8 mouse cellular contexts compared by ENCODE assay signal in the genomic region with DNA sequence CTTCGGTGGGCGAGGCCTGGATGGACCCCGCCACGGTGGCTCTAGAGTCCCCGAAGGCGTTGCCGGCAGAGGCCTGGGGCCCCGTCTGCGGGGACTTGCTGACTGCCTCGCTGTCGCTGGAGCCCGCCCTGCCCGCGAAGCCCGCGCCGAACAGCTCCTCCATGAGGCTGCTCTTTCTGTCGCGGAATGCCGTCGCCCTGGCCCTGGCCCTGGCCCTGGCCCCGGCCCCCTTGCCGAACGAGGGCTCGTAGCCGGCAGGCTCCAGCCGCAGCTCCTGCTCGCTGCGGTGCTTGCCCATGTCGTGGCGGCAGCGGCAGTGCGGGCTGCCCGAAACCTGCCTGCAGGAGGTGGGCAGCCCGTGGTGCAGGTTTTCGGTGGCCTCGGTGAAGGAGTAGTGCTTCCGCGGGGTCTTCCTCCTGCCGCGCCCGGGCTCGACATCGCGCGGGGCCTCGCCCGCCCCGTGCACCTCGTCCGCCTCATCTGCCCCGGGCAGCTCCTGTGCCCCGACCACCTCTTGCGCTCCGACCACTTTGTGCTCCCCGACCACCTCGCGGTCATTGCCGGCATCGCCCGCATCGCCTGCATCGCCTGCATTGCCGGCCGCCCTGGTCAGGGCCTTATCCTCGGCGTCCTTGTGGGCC. TPM values are rescaled to one million over a fixed set of nuclear protein-coding genes. Genes with fewer than 3 reads are reported as not detected.
DNase-seq lines count a peak whose midpoint lies in the region; ATAC-seq and TF ChIP-seq lines count a peak whose summit lies in the region.

No protein-coding gene starts in this region.

- peak in 1 of 2 experiments; percentile 51 for DNase-seq in layer of hippocampus, adult 2 months (ENCODE audit: low spot score in 2 of 2)
- no peak for DNase-seq in layer of hippocampus, adult 8-10 months (ENCODE audit: low spot score in 2 of 2)
- peak; percentile 93 for DNase-seq in embryo, embryonic 10 days (ENCODE audit: low spot score)
- DNase-seq in intestine, embryonic 14.5 days (ENCODE audit: low spot score), result peak; percentile 88
- DNase-seq in liver, embryonic 11.5 days (ENCODE audit: low spot score), result peak; percentile 76
- peak; percentile 68 for DNase-seq in midbrain, postnatal 0 days (ENCODE audit: low spot score)

- no peaks in the 10 kb centered on the region for H3K27me3 ChIP-seq in intestine, embryonic 14.5 days (replicated peaks; ENCODE audit: control insufficient read depth, insufficient read depth, low read length)
- H3K27me3 ChIP-seq in liver, embryonic 11.5 days (replicated peaks; ENCODE audit: control insufficient read depth, insufficient read depth, low read length), result no peaks in the 10 kb centered on the region
- H3K27me3 ChIP-seq in midbrain, postnatal 0 days (ENCODE audit: insufficient read depth, low read length), result no peaks in the 10 kb centered on the region
- no peaks in the 10 kb centered on the region for H3K27me3 ChIP-seq in stomach, embryonic 15.5 days (replicated peaks)

- H3K4me3 ChIP-seq in layer of hippocampus, adult 2 months, result peak overlapping the region; percentile 64
- peak overlapping the region; percentile 56 for H3K4me3 ChIP-seq in intestine, embryonic 14.5 days (ENCODE audit: low read depth, low read length)
- H3K4me3 ChIP-seq in liver, embryonic 11.5 days (ENCODE audit: low read depth, low read length), result peak overlapping the region; percentile 64
- H3K4me3 ChIP-seq in midbrain, postnatal 0 days (ENCODE audit: low read depth, low read length), result peak overlapping the region; percentile 42
- peak overlapping the region; percentile 50 for H3K4me3 ChIP-seq in stomach, embryonic 15.5 days (replicated peaks)

- peak; percentile 63 for TF ChIP-seq CTCF in layer of hippocampus, adult 2 months (conservative IDR thresholded peaks at IDR 0.05)
- peak; percentile 62 for TF ChIP-seq CTCF in midbrain, postnatal 0 days (IDR thresholded peaks at IDR 0.05)

- WGBS in intestine, embryonic 14.5 days, result 1% methylated on average over 67 of the region's 67 CpGs
- WGBS in liver, embryonic 11.5 days, result under 1% methylated on average over 67 of the region's 67 CpGs
- WGBS in midbrain, postnatal 0 days, result 3% methylated on average over 67 of the region's 67 CpGs
- WGBS in stomach, embryonic 15.5 days, result under 1% methylated on average over 62 of the region's 67 CpGs

- H3K4me2 ChIP-seq in intestine, embryonic 14.5 days (ENCODE audit: low read length), result peak overlapping the region; percentile 98
- peak overlapping the region; percentile 99 for H3K4me2 ChIP-seq in liver, embryonic 11.5 days
- peak overlapping the region; percentile 87 for H3K4me2 ChIP-seq in midbrain, postnatal 0 days (ENCODE audit: low read depth, low read length, poor library complexity, severe bottlenecking)
- H3K4me2 ChIP-seq in stomach, embryonic 15.5 days, result peak overlapping the region; percentile 88

- H3K9me3 ChIP-seq in intestine, embryonic 14.5 days (ENCODE audit: control insufficient read depth, low read length), result no peaks in the 10 kb centered on the region
- H3K9me3 ChIP-seq in liver, embryonic 11.5 days (ENCODE audit: control insufficient read depth, low read length), result no peaks in the 10 kb centered on the region
- no peaks in the 10 kb centered on the region for H3K9me3 ChIP-seq in midbrain, postnatal 0 days (ENCODE audit: low read length)
- H3K9me3 ChIP-seq in stomach, embryonic 15.5 days, result no peaks in the 10 kb centered on the region

- H3K27ac ChIP-seq in layer of hippocampus, adult 2 months, result peak overlapping the region; percentile 72
- H3K27ac ChIP-seq in intestine, embryonic 14.5 days (ENCODE audit: low read depth), result peak overlapping the region; percentile 69
- peak overlapping the region; percentile 42; the same call in 1 of the 2 replicates for H3K27ac ChIP-seq in liver, embryonic 11.5 days (ENCODE audit: low read depth, low read length)
- peak overlapping the region; percentile 73 for H3K27ac ChIP-seq in midbrain, postnatal 0 days (ENCODE audit: low read depth, low read length)
- peak overlapping the region; percentile 33 for H3K27ac ChIP-seq in stomach, embryonic 15.5 days

- ATAC-seq in granulocyte monocyte progenitor cell, adult 5-6 weeks (replicated peaks; ENCODE audit: poor library complexity, severe bottlenecking), result peak; percentile 97
- peak; percentile 87 for ATAC-seq in intestine, embryonic 14.5 days (replicated peaks; ENCODE audit: low FRiP score, low TSS enrichment, low read depth)
- peak; percentile 78 for ATAC-seq in liver, embryonic 11.5 days (replicated peaks; ENCODE audit: low FRiP score)
- peak; percentile 85 for ATAC-seq in midbrain, postnatal 0 days (ENCODE audit: low FRiP score)
- peak; percentile 78 for ATAC-seq in stomach, embryonic 15.5 days (ENCODE audit: insufficient read depth, low FRiP score, low read depth)

- H3K4me1 ChIP-seq in intestine, embryonic 14.5 days (replicated peaks; ENCODE audit: control insufficient read depth, insufficient read depth, low read length), result 0 out of 2 replicates have a peak, but pooled peaks cover 3% of the 10 kb centered on the region
- H3K4me1 ChIP-seq in liver, embryonic 11.5 days (replicated peaks; ENCODE audit: control insufficient read depth, insufficient read depth, low read length), result peaks cover 2% of the 10 kb centered on the region; the same call in 1 of the 2 replicates
- H3K4me1 ChIP-seq in midbrain, postnatal 0 days (ENCODE audit: insufficient read depth, low read length), result no peaks in the 10 kb centered on the region
- 0 out of 2 replicates have a peak, but pooled peaks cover 5% of the 10 kb centered on the region for H3K4me1 ChIP-seq in stomach, embryonic 15.5 days

- H3K9ac ChIP-seq in intestine, embryonic 14.5 days (ENCODE audit: low read length), result peak overlapping the region; percentile 88
- H3K9ac ChIP-seq in liver, embryonic 11.5 days (ENCODE audit: low read depth, low read length), result peak overlapping the region; percentile 87
- H3K9ac ChIP-seq in midbrain, postnatal 0 days (replicated peaks; ENCODE audit: low read length, poor library complexity, severe bottlenecking), result peak overlapping the region; percentile 90
- peak overlapping the region; percentile 67 for H3K9ac ChIP-seq in stomach, embryonic 15.5 days

- peaks cover 11% of the 10 kb centered on the region for H3K36me3 ChIP-seq in intestine, embryonic 14.5 days (ENCODE audit: control insufficient read depth, insufficient read depth, low read length)
- peaks cover 3% of the 10 kb centered on the region; the same call in 1 of the 2 replicates for H3K36me3 ChIP-seq in liver, embryonic 11.5 days (ENCODE audit: control insufficient read depth, insufficient read depth, low read length)
- H3K36me3 ChIP-seq in midbrain, postnatal 0 days (ENCODE audit: insufficient read depth, low read length), result peaks cover 15% of the 10 kb centered on the region
- no peaks in the 10 kb centered on the region for H3K36me3 ChIP-seq in stomach, embryonic 15.5 days

RNA-seq across cellular contexts. Expression of a gene that starts 14.0 kb away (rescaled TPM):
- total RNA-seq in layer of hippocampus, adult 2 months (2021), result 10 to 100 TPM; 66.8 to 69.8 TPM
- total RNA-seq in layer of hippocampus, adult 8-10 months (2022), result 10 to 100 TPM; 62.5 to 72.2 (median 68.0) TPM
- 8.8 and 14.0 TPM in 2 replicates for total RNA-seq in granulocyte monocyte progenitor cell, adult 5-6 weeks (2014; fragmentation: Nextera tagmentation)
- 14.1 and 17.4 TPM in 2 replicates for total RNA-seq in granulocyte monocyte progenitor cell, adult 5-6 weeks (2017)
- 80.0 and 89.2 TPM in 2 replicates for polyA plus RNA-seq in intestine, embryonic 14.5 days (2014; fragmentation: Nextera tagmentation; extraction: Ambion mirVana)
- 48.3 and 53.6 TPM in 2 replicates for polyA plus RNA-seq in liver, embryonic 11.5 days (2014; fragmentation: Nextera tagmentation; extraction: Ambion mirVana)
- 190 and 218 TPM in 2 replicates for total RNA-seq in midbrain, postnatal 0 days (2014; rRNA removed)
- 212 and 228 TPM in 2 replicates for polyA plus RNA-seq in midbrain, postnatal 0 days (2015; fragmentation: Nextera tagmentation; extraction: Ambion mirVana)
- polyA plus RNA-seq in stomach, embryonic 15.5 days (2015; fragmentation: Nextera tagmentation; extraction: Ambion mirVana), result 60.0 and 65.5 TPM in 2 replicates

RNA-seq across cellular contexts. Expression of a gene that starts 31.7 kb away (rescaled TPM):
- 10 to 100 TPM; 68.5 to 73.7 TPM for total RNA-seq in layer of hippocampus, adult 2 months (2021)
- 10 to 100 TPM; 57.8 to 81.9 (median 67.6) TPM for total RNA-seq in layer of hippocampus, adult 8-10 months (2022)
- 112 and 114 TPM in 2 replicates for total RNA-seq in granulocyte monocyte progenitor cell, adult 5-6 weeks (2014; fragmentation: Nextera tagmentation)
- total RNA-seq in granulocyte monocyte progenitor cell, adult 5-6 weeks (2017), result 92.2 and 128 TPM in 2 replicates
- polyA plus RNA-seq in intestine, embryonic 14.5 days (2014; fragmentation: Nextera tagmentation; extraction: Ambion mirVana), result 632 and 676 TPM in 2 replicates
- 450 and 470 TPM in 2 replicates for polyA plus RNA-seq in liver, embryonic 11.5 days (2014; fragmentation: Nextera tagmentation; extraction: Ambion mirVana)
- 106 and 119 TPM in 2 replicates for total RNA-seq in midbrain, postnatal 0 days (2014; rRNA removed)
- 184 and 202 TPM in 2 replicates for polyA plus RNA-seq in midbrain, postnatal 0 days (2015; fragmentation: Nextera tagmentation; extraction: Ambion mirVana)
- 476 and 575 TPM in 2 replicates for polyA plus RNA-seq in stomach, embryonic 15.5 days (2015; fragmentation: Nextera tagmentation; extraction: Ambion mirVana)

RNA-seq across cellular contexts. Expression of a gene that starts 32.9 kb away (rescaled TPM):
- total RNA-seq in layer of hippocampus, adult 2 months (2021), result 1 to 10 TPM; 2.4 to 2.7 TPM
- 1 to 10 TPM; 1.8 to 3.0 (median 2.5) TPM for total RNA-seq in layer of hippocampus, adult 8-10 months (2022)
- total RNA-seq in granulocyte monocyte progenitor cell, adult 5-6 weeks (2014; fragmentation: Nextera tagmentation), result not detected in 2 replicates
- total RNA-seq in granulocyte monocyte progenitor cell, adult 5-6 weeks (2017), result not detected in 2 replicates
- polyA plus RNA-seq in intestine, embryonic 14.5 days (2014; fragmentation: Nextera tagmentation; extraction: Ambion mirVana), result 1.1 and 1.2 TPM in 2 replicates
- 0.32 and 0.38 TPM in 2 replicates for polyA plus RNA-seq in liver, embryonic 11.5 days (2014; fragmentation: Nextera tagmentation; extraction: Ambion mirVana)
- 2.7 and 3.0 TPM in 2 replicates for total RNA-seq in midbrain, postnatal 0 days (2014; rRNA removed)
- polyA plus RNA-seq in midbrain, postnatal 0 days (2015; fragmentation: Nextera tagmentation; extraction: Ambion mirVana), result 2.3 and 2.4 TPM in 2 replicates
- polyA plus RNA-seq in stomach, embryonic 15.5 days (2015; fragmentation: Nextera tagmentation; extraction: Ambion mirVana), result 1.4 and 1.5 TPM in 2 replicates

RNA-seq across cellular contexts. Expression of a gene that starts 41.0 kb away (rescaled TPM):
- total RNA-seq in layer of hippocampus, adult 2 months (2021), result 1 to 10 TPM; 2.1 to 3.3 TPM
- 1 to 10 TPM; 1.8 to 2.4 (median 2.2) TPM for total RNA-seq in layer of hippocampus, adult 8-10 months (2022)
- total RNA-seq in granulocyte monocyte progenitor cell, adult 5-6 weeks (2014; fragmentation: Nextera tagmentation), result not detected in 2 replicates
- total RNA-seq in granulocyte monocyte progenitor cell, adult 5-6 weeks (2017), result not detected in 2 replicates
- polyA plus RNA-seq in intestine, embryonic 14.5 days (2014; fragmentation: Nextera tagmentation; extraction: Ambion mirVana), result 29.7 and 30.9 TPM in 2 replicates
- 2.0 and 6.0 TPM in 2 replicates for polyA plus RNA-seq in liver, embryonic 11.5 days (2014; fragmentation: Nextera tagmentation; extraction: Ambion mirVana)
- total RNA-seq in midbrain, postnatal 0 days (2014; rRNA removed), result 2.2 and 2.4 TPM in 2 replicates
- 5.4 and 6.8 TPM in 2 replicates for polyA plus RNA-seq in midbrain, postnatal 0 days (2015; fragmentation: Nextera tagmentation; extraction: Ambion mirVana)
- 29.2 and 35.6 TPM in 2 replicates for polyA plus RNA-seq in stomach, embryonic 15.5 days (2015; fragmentation: Nextera tagmentation; extraction: Ambion mirVana)

Comparison
In these comparisons a context has a peak if more than half of its experiments do, and no peak if none do; other contexts are left out.
1. DNase-seq: peak in embryo, embryonic 10 days (single experiment), intestine, embryonic 14.5 days (single experiment), liver, embryonic 11.5 days (single experiment) and midbrain, postnatal 0 days (single experiment); none in layer of hippocampus, adult 8-10 months (0 of 2).
2. Peak in every context shown above with its lines, with median percentiles within 50 percentile points of each other: H3K27ac ChIP-seq, H3K4me3 ChIP-seq, ATAC-seq, H3K4me2 ChIP-seq and H3K9ac ChIP-seq.